Mouse (Mus musculus): ENCODE results near the gene Cdk14. TPM values are rescaled to one million over a fixed set of nuclear protein-coding genes. Genes with fewer than 3 reads are reported as not detected.

Gene Cdk14
- polyA plus RNA-seq, 1 experiment from 2014 or later, result 25.5 TPM

DNA sequence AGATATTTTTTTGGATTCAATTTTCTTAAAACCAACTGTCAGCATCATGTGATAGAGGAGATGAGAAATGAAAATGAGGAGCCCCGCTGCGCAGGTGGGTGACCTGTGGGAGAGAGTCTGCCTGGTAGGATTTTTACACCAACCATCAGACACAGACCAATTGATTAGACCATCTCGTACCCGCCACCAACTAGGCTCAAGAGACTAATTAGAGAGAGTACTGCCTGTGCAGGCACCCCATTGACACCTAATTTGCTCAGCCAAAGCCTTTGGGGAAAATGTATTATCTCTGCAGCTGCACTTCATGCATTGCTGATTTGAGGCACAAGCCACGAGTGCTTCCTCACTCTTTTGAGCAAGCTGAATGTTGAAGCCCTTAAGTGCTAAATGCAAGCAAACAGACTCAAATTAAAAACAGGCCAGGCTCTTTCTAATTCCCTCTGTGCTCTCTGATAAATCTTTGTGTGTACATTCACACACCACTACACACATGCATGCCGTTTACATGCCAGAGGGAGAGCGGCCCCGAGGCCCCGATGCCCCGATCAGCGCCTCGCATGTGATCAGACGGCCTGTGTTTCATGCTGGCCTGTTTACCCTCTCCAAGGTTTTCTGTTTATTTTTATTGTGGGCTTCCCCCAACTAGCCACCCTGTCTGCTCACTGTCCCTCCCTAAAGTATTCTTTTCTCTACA is 607.9 kb downstream of the Cdk14 start:
- ATAC-seq (replicated peaks; ENCODE audit: low FRiP score, low TSS enrichment, low read depth) (no peak), DNase-seq (ENCODE audit: low spot score) (no peak)
- Histone ChIP-seq H3K4me1 (replicated peaks; ENCODE audit: control insufficient read depth, insufficient read depth, low read length) (no peaks in the 10 kb centered on the region), H3K4me3 (ENCODE audit: low read depth, low read length) (no peak overlapping the region), H3K9ac (ENCODE audit: low read length) (no peak overlapping the region), H3K36me3 (ENCODE audit: control insufficient read depth, insufficient read depth, low read length) (no peaks in the 10 kb centered on the region), H3K27ac (ENCODE audit: low read depth) (no peak overlapping the region), H3K9me3 (ENCODE audit: control insufficient read depth, low read length) (no peaks in the 10 kb centered on the region), H3K27me3 (replicated peaks; ENCODE audit: control insufficient read depth, insufficient read depth, low read length) (no peaks in the 10 kb centered on the region), H3K4me2 (ENCODE audit: low read length) (no peak overlapping the region)
- 64% methylated on average over 13 of the region's 13 CpGs for WGBS

DNA sequence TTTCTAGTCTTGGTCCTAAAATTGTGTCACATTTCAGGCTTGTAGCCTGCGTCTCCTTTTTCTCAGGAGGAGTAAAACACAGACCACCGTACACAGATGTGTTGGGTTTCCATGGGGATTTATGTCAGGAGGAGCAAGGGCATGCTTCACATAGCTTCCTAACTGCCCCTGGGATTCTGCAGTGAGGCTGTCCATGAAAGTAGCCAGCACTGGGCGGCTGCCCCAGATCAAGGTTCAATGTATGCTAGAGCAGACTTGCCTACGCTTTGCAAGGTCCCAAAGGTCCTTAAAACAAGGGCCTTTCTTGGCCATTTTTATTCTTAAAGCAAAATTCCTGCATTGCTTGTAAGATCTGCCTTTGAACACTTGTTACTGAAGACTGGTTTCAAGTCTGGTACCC is 614.9 kb downstream of the Cdk14 start:
- H3K4me1 ChIP-seq (replicated peaks; ENCODE audit: control insufficient read depth, insufficient read depth, low read length), result no peaks in the 10 kb centered on the region
- no peak for ATAC-seq (replicated peaks; ENCODE audit: low FRiP score, low TSS enrichment, low read depth)
- no peak overlapping the region for H3K4me3 ChIP-seq (ENCODE audit: low read depth, low read length)
- H3K9ac ChIP-seq (ENCODE audit: low read length), result no peak overlapping the region
- no peaks in the 10 kb centered on the region for H3K27me3 ChIP-seq (replicated peaks; ENCODE audit: control insufficient read depth, insufficient read depth, low read length)
- DNase-seq (ENCODE audit: low spot score), result no peak
- H3K27ac ChIP-seq (ENCODE audit: low read depth), result no peak overlapping the region
- no peaks in the 10 kb centered on the region for H3K36me3 ChIP-seq (ENCODE audit: control insufficient read depth, insufficient read depth, low read length)
- H3K4me2 ChIP-seq (ENCODE audit: low read length), result no peak overlapping the region
- no peaks in the 10 kb centered on the region for H3K9me3 ChIP-seq (ENCODE audit: control insufficient read depth, low read length)
- 58% methylated on average over 4 of the region's 4 CpGs for WGBS

DNA sequence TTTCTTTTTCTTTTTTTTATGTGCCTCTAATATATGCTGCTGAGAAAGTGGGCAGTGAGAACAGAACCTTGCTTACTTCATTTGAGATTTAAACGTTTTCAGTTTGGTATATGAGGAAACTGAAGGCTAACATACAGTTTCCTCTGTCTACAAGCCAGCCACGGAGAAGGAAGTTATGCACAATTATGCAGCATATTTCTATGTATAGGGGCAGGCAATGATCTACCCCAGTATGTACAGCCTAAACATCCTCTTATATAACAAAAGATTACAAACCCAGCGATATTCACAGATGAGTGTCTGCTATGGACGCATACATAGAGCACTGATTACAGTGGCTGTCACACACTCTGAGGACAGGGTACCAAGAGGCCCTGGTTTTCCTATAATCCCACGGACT is 616.4 kb downstream of the Cdk14 start:
- H3K4me1 ChIP-seq (replicated peaks; ENCODE audit: control insufficient read depth, insufficient read depth, low read length), result no peaks in the 10 kb centered on the region
- no peak overlapping the region for H3K4me3 ChIP-seq (ENCODE audit: low read depth, low read length)
- no peaks in the 10 kb centered on the region for H3K36me3 ChIP-seq (ENCODE audit: control insufficient read depth, insufficient read depth, low read length)
- DNase-seq (ENCODE audit: low spot score), result no peak
- WGBS, result 69% methylated on average over 5 of the region's 5 CpGs
- ATAC-seq (replicated peaks; ENCODE audit: low FRiP score, low TSS enrichment, low read depth), result no peak
- no peak overlapping the region for H3K9ac ChIP-seq (ENCODE audit: low read length)
- no peak overlapping the region for H3K27ac ChIP-seq (ENCODE audit: low read depth)
- H3K4me2 ChIP-seq (ENCODE audit: low read length), result no peak overlapping the region
- no peaks in the 10 kb centered on the region for H3K27me3 ChIP-seq (replicated peaks; ENCODE audit: control insufficient read depth, insufficient read depth, low read length)
- H3K9me3 ChIP-seq (ENCODE audit: control insufficient read depth, low read length), result no peaks in the 10 kb centered on the region

DNA sequence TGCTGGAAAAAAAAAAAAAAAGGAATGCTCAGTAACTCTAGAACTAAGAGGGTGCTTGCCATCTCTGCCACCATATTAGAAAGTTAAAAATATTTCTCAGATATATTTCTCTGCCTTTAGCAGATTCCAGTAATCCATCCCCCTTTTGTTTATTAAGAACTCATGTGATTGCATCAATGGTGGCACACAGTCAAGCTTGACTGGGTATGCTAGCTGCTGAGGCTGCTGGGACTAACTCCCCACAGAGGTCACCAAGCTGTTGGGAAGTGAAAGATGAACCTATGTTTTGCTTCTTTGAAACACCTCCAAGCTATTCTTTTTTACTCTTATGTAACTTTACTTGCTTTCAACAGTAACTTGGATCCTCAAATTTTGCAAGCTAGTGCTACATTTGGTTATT is 618.1 kb downstream of the Cdk14 start:
- Histone ChIP-seq H3K27me3 (replicated peaks; ENCODE audit: control insufficient read depth, insufficient read depth, low read length) (no peaks in the 10 kb centered on the region), H3K4me3 (ENCODE audit: low read depth, low read length) (no peak overlapping the region), H3K9ac (ENCODE audit: low read length) (no peak overlapping the region), H3K36me3 (ENCODE audit: control insufficient read depth, insufficient read depth, low read length) (no peaks in the 10 kb centered on the region), H3K4me2 (ENCODE audit: low read length) (no peak overlapping the region), H3K9me3 (ENCODE audit: control insufficient read depth, low read length) (no peaks in the 10 kb centered on the region), H3K27ac (ENCODE audit: low read depth) (no peak overlapping the region), H3K4me1 (replicated peaks; ENCODE audit: control insufficient read depth, insufficient read depth, low read length) (no peaks in the 10 kb centered on the region)
- DNase-seq (ENCODE audit: low spot score) (no peak), ATAC-seq (replicated peaks; ENCODE audit: low FRiP score, low TSS enrichment, low read depth) (no peak)

GRCm38 (mm10) chr5:4801096-4801850 is 618.8 kb downstream of the Cdk14 start:
- ATAC-seq (replicated peaks; ENCODE audit: low FRiP score, low TSS enrichment, low read depth) (no peak), DNase-seq (ENCODE audit: low spot score) (no peak)
- Histone ChIP-seq H3K36me3 (ENCODE audit: control insufficient read depth, insufficient read depth, low read length) (no peaks in the 10 kb centered on the region), H3K27ac (ENCODE audit: low read depth) (no peak overlapping the region), H3K9me3 (ENCODE audit: control insufficient read depth, low read length) (no peaks in the 10 kb centered on the region), H3K27me3 (replicated peaks; ENCODE audit: control insufficient read depth, insufficient read depth, low read length) (no peaks in the 10 kb centered on the region), H3K4me3 (ENCODE audit: low read depth, low read length) (no peak overlapping the region), H3K4me1 (replicated peaks; ENCODE audit: control insufficient read depth, insufficient read depth, low read length) (no peaks in the 10 kb centered on the region), H3K4me2 (ENCODE audit: low read length) (no peak overlapping the region), H3K9ac (ENCODE audit: low read length) (no peak overlapping the region)
- 84% methylated on average over 8 of the region's 8 CpGs for WGBS

DNA sequence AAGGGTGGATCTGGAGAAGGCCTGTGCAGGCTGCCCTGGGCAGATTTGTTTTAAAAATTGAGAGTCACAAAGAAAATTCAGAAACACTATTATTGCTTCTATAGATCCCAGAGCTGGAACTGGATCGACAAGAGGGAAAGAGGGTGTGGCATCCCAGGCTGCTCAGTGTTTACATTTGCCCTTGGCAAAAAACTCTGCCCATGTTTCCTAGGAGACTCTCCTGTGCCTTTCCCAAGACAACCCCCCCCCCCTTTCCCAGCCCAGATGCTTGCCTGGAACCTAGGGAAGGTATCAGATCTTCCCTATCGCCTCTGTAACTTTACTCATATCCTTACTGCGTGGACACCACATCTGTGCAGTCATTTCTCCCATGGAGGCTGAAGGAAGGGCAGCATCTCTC is 628.9 kb downstream of the Cdk14 start:
- ATAC-seq (replicated peaks; ENCODE audit: low FRiP score, low TSS enrichment, low read depth) (no peak), DNase-seq (ENCODE audit: low spot score) (no peak)
- Histone ChIP-seq H3K9ac (ENCODE audit: low read length) (no peak overlapping the region), H3K9me3 (ENCODE audit: control insufficient read depth, low read length) (no peaks in the 10 kb centered on the region), H3K4me1 (replicated peaks; ENCODE audit: control insufficient read depth, insufficient read depth, low read length) (no peaks in the 10 kb centered on the region), H3K27ac (ENCODE audit: low read depth) (no peak overlapping the region), H3K36me3 (ENCODE audit: control insufficient read depth, insufficient read depth, low read length) (no peaks in the 10 kb centered on the region), H3K27me3 (replicated peaks; ENCODE audit: control insufficient read depth, insufficient read depth, low read length) (no peaks in the 10 kb centered on the region), H3K4me2 (ENCODE audit: low read length) (no peak overlapping the region), H3K4me3 (ENCODE audit: low read depth, low read length) (no peak overlapping the region)
- WGBS, result 52% methylated on average over 3 of the region's 3 CpGs

DNA sequence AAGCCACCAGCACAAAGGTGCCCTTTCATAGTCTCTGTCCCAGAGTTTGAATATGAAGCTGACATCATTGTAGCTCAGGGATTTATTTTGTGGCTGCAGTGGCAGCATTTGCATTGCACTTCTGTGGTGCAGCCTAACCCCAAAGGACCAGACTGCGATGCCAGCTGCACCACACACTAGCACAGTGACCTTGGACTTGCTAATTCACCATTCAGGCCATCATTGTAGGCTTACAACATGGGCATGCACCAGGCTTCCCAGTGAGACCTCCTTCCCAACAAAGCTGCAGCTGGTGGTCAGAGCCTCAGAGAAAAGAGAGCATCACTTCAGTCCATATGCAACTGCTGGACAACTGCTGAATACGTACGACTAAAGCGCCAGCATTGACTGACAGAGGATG is 629.8 kb downstream of the Cdk14 start:
- no peak overlapping the region for H3K4me3 ChIP-seq (ENCODE audit: low read depth, low read length)
- H3K27ac ChIP-seq (ENCODE audit: low read depth), result no peak overlapping the region
- H3K36me3 ChIP-seq (ENCODE audit: control insufficient read depth, insufficient read depth, low read length), result no peaks in the 10 kb centered on the region
- H3K9ac ChIP-seq (ENCODE audit: low read length), result no peak overlapping the region
- ATAC-seq (replicated peaks; ENCODE audit: low FRiP score, low TSS enrichment, low read depth) (no peak), DNase-seq (ENCODE audit: low spot score) (no peak)
- H3K9me3 ChIP-seq (ENCODE audit: control insufficient read depth, low read length), result no peaks in the 10 kb centered on the region
- 92% methylated on average over 4 of the region's 4 CpGs for WGBS
- H3K4me2 ChIP-seq (ENCODE audit: low read length), result no peak overlapping the region
- no peaks in the 10 kb centered on the region for H3K4me1 ChIP-seq (replicated peaks; ENCODE audit: control insufficient read depth, insufficient read depth, low read length)
- no peaks in the 10 kb centered on the region for H3K27me3 ChIP-seq (replicated peaks; ENCODE audit: control insufficient read depth, insufficient read depth, low read length)

DNA sequence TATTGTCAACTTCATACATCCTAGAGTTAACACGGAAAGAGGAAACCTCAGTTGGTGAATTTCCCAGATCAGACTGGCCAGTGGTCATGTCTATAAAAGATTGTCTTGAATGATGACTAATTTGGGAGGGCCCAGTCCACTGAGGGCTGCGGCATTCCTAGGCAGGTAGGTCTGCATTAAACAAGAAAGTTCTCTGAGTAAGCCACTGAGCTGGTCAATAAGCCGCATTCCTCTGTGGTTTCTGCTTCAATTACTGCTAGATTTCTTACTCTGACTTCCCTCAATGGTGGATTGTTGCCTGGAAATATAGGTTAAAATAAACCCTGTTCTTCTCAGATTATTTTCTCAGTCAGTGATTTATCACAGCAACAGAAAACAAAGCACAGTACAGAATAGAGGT is 631.6 kb downstream of the Cdk14 start:
- DNase-seq (ENCODE audit: low spot score) (no peak), ATAC-seq (replicated peaks; ENCODE audit: low FRiP score, low TSS enrichment, low read depth) (no peak)
- WGBS, result 84% methylated on average over 3 of the region's 3 CpGs
- H3K4me1 ChIP-seq (replicated peaks; ENCODE audit: control insufficient read depth, insufficient read depth, low read length), result no peaks in the 10 kb centered on the region
- H3K4me3 ChIP-seq (ENCODE audit: low read depth, low read length), result no peak overlapping the region
- H3K4me2 ChIP-seq (ENCODE audit: low read length), result no peak overlapping the region
- no peak overlapping the region for H3K27ac ChIP-seq (ENCODE audit: low read depth)
- H3K27me3 ChIP-seq (replicated peaks; ENCODE audit: control insufficient read depth, insufficient read depth, low read length), result no peaks in the 10 kb centered on the region
- no peak overlapping the region for H3K9ac ChIP-seq (ENCODE audit: low read length)
- H3K36me3 ChIP-seq (ENCODE audit: control insufficient read depth, insufficient read depth, low read length), result no peaks in the 10 kb centered on the region
- H3K9me3 ChIP-seq (ENCODE audit: control insufficient read depth, low read length), result no peaks in the 10 kb centered on the region

DNA sequence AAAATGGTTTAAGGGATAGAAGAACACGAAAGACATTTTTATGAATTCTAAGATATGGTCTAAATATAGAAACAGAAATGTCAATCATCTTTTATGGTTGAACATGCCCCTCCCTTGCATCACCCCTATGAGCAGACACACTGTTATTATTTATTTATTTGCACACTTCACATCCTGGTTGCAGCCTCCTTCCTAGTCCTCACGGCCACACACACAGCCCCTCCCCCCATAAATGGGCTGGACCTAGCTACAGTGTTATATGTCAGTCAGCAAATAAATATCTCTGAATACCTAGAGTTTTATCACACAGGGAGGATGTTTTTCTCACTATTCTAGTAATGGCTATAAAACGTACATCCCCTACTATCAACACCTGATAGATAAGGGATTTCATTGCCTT is 633.3 kb downstream of the Cdk14 start:
- Histone ChIP-seq H3K9me3 (ENCODE audit: control insufficient read depth, low read length) (no peaks in the 10 kb centered on the region), H3K9ac (ENCODE audit: low read length) (no peak overlapping the region), H3K4me2 (ENCODE audit: low read length) (no peak overlapping the region), H3K36me3 (ENCODE audit: control insufficient read depth, insufficient read depth, low read length) (no peaks in the 10 kb centered on the region), H3K27ac (ENCODE audit: low read depth) (no peak overlapping the region), H3K4me3 (ENCODE audit: low read depth, low read length) (no peak overlapping the region), H3K27me3 (replicated peaks; ENCODE audit: control insufficient read depth, insufficient read depth, low read length) (no peaks in the 10 kb centered on the region), H3K4me1 (replicated peaks; ENCODE audit: control insufficient read depth, insufficient read depth, low read length) (no peaks in the 10 kb centered on the region)
- 68% methylated on average over 3 of the region's 3 CpGs for WGBS
- DNase-seq (ENCODE audit: low spot score), result no peak
- no peak for ATAC-seq (replicated peaks; ENCODE audit: low FRiP score, low TSS enrichment, low read depth)
